Mouse (Mus musculus) lung, embryonic 16.5 days (tissue): ENCODE data around the gene Plekha1. TPM values are rescaled to one million over a fixed set of nuclear protein-coding genes. Genes with fewer than 3 reads are reported as not detected.

ENCODE experiments used
- ATAC-seq: fragments of 200-750 bp; cut with Nextera tagmentation; 2 replicates; pipeline ENCODE4 v1.8.0; 2017; ENCODE audit warnings: low read depth, mild to moderate bottlenecking, moderate library complexity
- H3K27ac ChIP-seq: fragments of 300-500 bp; sonication (generic); 2 replicates; pipeline ENCODE4 v1.5.1; 2014; ENCODE audit warnings: mild to moderate bottlenecking, control low read depth, low read length
- H3K27me3 ChIP-seq: fragments of 300-500 bp; sonication (generic); 2 replicates; pipeline ENCODE4 v1.6.1; 2014; ENCODE audit warnings: low read depth, low read length, mixed read lengths; ENCODE audit not compliant: control insufficient read depth, insufficient read depth
- H3K36me3 ChIP-seq: fragments of 300-500 bp; sonication (generic); 2 replicates; pipeline ENCODE4 v1.6.1; 2014; ENCODE audit warnings: low read length; ENCODE audit not compliant: control insufficient read depth, insufficient read depth
- H3K4me1 ChIP-seq: fragments of 300-500 bp; sonication (generic); replicated peaks from 2 replicates; pipeline ENCODE4 v1.6.1; 2014; ENCODE audit warnings: low read length, mixed read lengths; ENCODE audit not compliant: control insufficient read depth, insufficient read depth
- H3K4me2 ChIP-seq: fragments of 300-500 bp; sonication (generic); 2 replicates; pipeline ENCODE4 v1.6.1; 2014; ENCODE audit warnings: low read depth, low read length, control low read depth
- H3K4me3 ChIP-seq: fragments of 300-500 bp; sonication (generic); 2 replicates; pipeline ENCODE4 v1.5.1; 2014; ENCODE audit warnings: mild to moderate bottlenecking, low read length, control low read depth
- H3K9ac ChIP-seq: fragments of 300-500 bp; sonication (generic); 2 replicates; pipeline ENCODE4 v1.6.1; 2014; ENCODE audit warnings: low read length, control low read depth
- H3K9me3 ChIP-seq: fragments of 300-500 bp; sonication (generic); 2 replicates; pipeline ENCODE4 v1.6.1; 2016; ENCODE audit warnings: low read length; ENCODE audit not compliant: control insufficient read depth
- whole genome bisulfite sequencing: fragments of 180-500 bp; shearing (Covaris S2); extraction: QIAGEN DNeasy Blood & Tissue Kit; methylation state at CpG from one replicate; pipeline ENCODE4 v1.1.7; 2014; 5-methylcytosine and 5-hydroxymethylcytosine counted together
- polyA plus RNA-seq: library from polyadenylated mRNA; unstranded; fragments of >200 nt; fragmentation: Nextera tagmentation; extraction: Ambion mirVana; gene quantifications from 2 replicates; pipeline ENCODE4 v1.2.1, GENCODE M21; 2015

The Plekha1 gene
- polyA plus RNA-seq, 1 experiment from 2014 or later, result 71.8 TPM

GRCm38 (mm10) chr7:130831586-130831985 lies 34.0 kb upstream of the Plekha1 start:
- H3K27ac ChIP-seq, result no peak overlapping the region
- ATAC-seq, result no peak

GRCm38 (mm10) chr7:130834299-130834698 lies 31.3 kb upstream of the Plekha1 start:
- H3K27me3 ChIP-seq, result no peaks in the 10 kb centered on the region
- 19% methylated on average over 20 of the region's 21 CpGs for WGBS
- ATAC-seq, result peak; percentile 92
- no peaks in the 10 kb centered on the region for H3K36me3 ChIP-seq
- no peak overlapping the region for H3K4me3 ChIP-seq
- H3K27ac ChIP-seq, result no peak overlapping the region
- H3K4me2 ChIP-seq, result peak overlapping the region; percentile 0; the same call in 1 of the 2 replicates
- H3K9me3 ChIP-seq, result no peaks in the 10 kb centered on the region
- H3K9ac ChIP-seq, result no peak overlapping the region
- peaks cover 20% of the 10 kb centered on the region for H3K4me1 ChIP-seq

More at GRCm38 (mm10) chr7:130831586-130831985, 34.0 kb upstream of the Plekha1 start:
- Histone ChIP-seq H3K27me3 (no peaks in the 10 kb centered on the region), H3K4me3 (no peak overlapping the region), H3K9ac (no peak overlapping the region), H3K36me3 (no peaks in the 10 kb centered on the region), H3K9me3 (no peaks in the 10 kb centered on the region), H3K4me2 (no peak overlapping the region), H3K4me1 (peaks cover 13% of the 10 kb centered on the region)
- WGBS, result 90% methylated on average over 5 of the region's 5 CpGs

GRCm38 (mm10) chr7:130834958-130835861 lies 30.3 kb upstream of the Plekha1 start:
- 12% methylated on average over 18 of the region's 18 CpGs for WGBS
- H3K4me3 ChIP-seq, result no peak overlapping the region
- H3K9ac ChIP-seq, result no peak overlapping the region
- H3K9me3 ChIP-seq, result no peaks in the 10 kb centered on the region
- 0 out of 2 replicates have a peak overlapping the region, but pooled peaks have one; percentile 8 for H3K4me2 ChIP-seq
- no peaks in the 10 kb centered on the region for H3K36me3 ChIP-seq
- peak overlapping the region; percentile 62 for H3K27ac ChIP-seq
- peak; percentile 50 for ATAC-seq
- H3K4me1 ChIP-seq, result peaks cover 20% of the 10 kb centered on the region
- H3K27me3 ChIP-seq, result no peaks in the 10 kb centered on the region

GRCm38 (mm10) chr7:130836066-130836465 lies 29.5 kb upstream of the Plekha1 start:
- no peaks in the 10 kb centered on the region for H3K9me3 ChIP-seq
- peaks cover 20% of the 10 kb centered on the region for H3K4me1 ChIP-seq
- no peaks in the 10 kb centered on the region for H3K27me3 ChIP-seq
- WGBS, result 68% methylated on average over 9 of the region's 9 CpGs
- H3K27ac ChIP-seq, result no peak overlapping the region
- no peak overlapping the region for H3K4me3 ChIP-seq
- H3K9ac ChIP-seq, result no peak overlapping the region
- no peak overlapping the region for H3K4me2 ChIP-seq
- H3K36me3 ChIP-seq, result no peaks in the 10 kb centered on the region
- no peak for ATAC-seq

- no peak overlapping the region for H3K4me2 ChIP-seq
- no peaks in the 10 kb centered on the region for H3K27me3 ChIP-seq
- no peak overlapping the region for H3K4me3 ChIP-seq
- peaks cover 20% of the 10 kb centered on the region for H3K4me1 ChIP-seq
- H3K36me3 ChIP-seq, result no peaks in the 10 kb centered on the region
- WGBS, result 49% methylated on average over 12 of the region's 12 CpGs
- no peaks in the 10 kb centered on the region for H3K9me3 ChIP-seq
- H3K9ac ChIP-seq, result no peak overlapping the region
- 0 out of 2 replicates have a peak overlapping the region, but pooled peaks have one; percentile 10 for H3K27ac ChIP-seq
- peak; percentile 39 for ATAC-seq
These were observed 27.5 kb upstream of the Plekha1 start for GRCm38 (mm10) chr7:130837941-130838657.

GRCm38 (mm10) chr7:130838658-130839025 lies 26.9 kb upstream of the Plekha1 start:
- Histone ChIP-seq H3K27me3 (no peaks in the 10 kb centered on the region), H3K27ac (no peak overlapping the region), H3K36me3 (no peaks in the 10 kb centered on the region), H3K9me3 (no peaks in the 10 kb centered on the region), H3K4me1 (peaks cover 20% of the 10 kb centered on the region), H3K9ac (no peak overlapping the region), H3K4me3 (no peak overlapping the region), H3K4me2 (no peak overlapping the region)
- WGBS, result 64% methylated on average over 3 of the region's 3 CpGs
- no peak for ATAC-seq

- Histone ChIP-seq H3K4me2 (no peak overlapping the region), H3K27ac (no peak overlapping the region), H3K4me3 (no peak overlapping the region), H3K27me3 (no peaks in the 10 kb centered on the region), H3K9me3 (no peaks in the 10 kb centered on the region), H3K9ac (no peak overlapping the region), H3K36me3 (no peaks in the 10 kb centered on the region), H3K4me1 (peaks cover 19% of the 10 kb centered on the region)
- whole genome bisulfite sequencing, result 89% methylated on average over 12 of the region's 12 CpGs
- ATAC-seq, result no peak
These were observed 26.0 kb upstream of the Plekha1 start for GRCm38 (mm10) chr7:130839380-130840100.

- Histone ChIP-seq H3K4me1 (peaks cover 6% of the 10 kb centered on the region; the same call in 1 of the 2 replicates), H3K9me3 (no peaks in the 10 kb centered on the region), H3K36me3 (no peaks in the 10 kb centered on the region), H3K27ac (0 out of 2 replicates have a peak overlapping the region, but pooled peaks have one; percentile 25), H3K9ac (no peak overlapping the region), H3K4me3 (no peak overlapping the region), H3K4me2 (no peak overlapping the region), H3K27me3 (no peaks in the 10 kb centered on the region)
- 66% methylated on average over 17 of the region's 17 CpGs for WGBS
- ATAC-seq, result peak; percentile 28; the same call in 1 of the 2 replicates
These were observed 18.3 kb upstream of the Plekha1 start for GRCm38 (mm10) chr7:130847164-130847718.
